Mouse (Mus musculus) stomach, embryonic 15.5 days (tissue): ENCODE data around the gene Neurog1. TPM values are rescaled to one million over a fixed set of nuclear protein-coding genes. Genes with fewer than 3 reads are reported as not detected.
A peak's percentile ranks its signal among the peaks of the same experiment; 100 is the strongest.

Experiments used
- ATAC-seq: fragments of 200-750 bp; cut with Nextera tagmentation; 2 replicates; pipeline ENCODE4 v1.8.0; 2017; ENCODE audit warnings: low read depth, moderate number of reproducible peaks, moderate TSS enrichment; ENCODE audit not compliant: insufficient read depth, low FRiP score
- H3K27ac ChIP-seq: fragments of 300-500 bp; sonication (generic); 2 replicates; pipeline ENCODE4 v1.5.1; 2015; ENCODE audit warnings: mild to moderate bottlenecking, inconsistent platforms
- H3K27me3 ChIP-seq: fragments of 300-500 bp; sonication (generic); replicated peaks from 2 replicates; pipeline ENCODE4 v1.6.1; 2015; ENCODE audit warnings: inconsistent platforms
- H3K36me3 ChIP-seq: fragments of 300-500 bp; sonication (generic); 2 replicates; pipeline ENCODE4 v1.6.1; 2015; ENCODE audit warnings: inconsistent platforms
- H3K4me1 ChIP-seq: fragments of 300-500 bp; sonication (generic); 2 replicates; pipeline ENCODE4 v1.6.1; 2015; ENCODE audit warnings: inconsistent platforms
- H3K4me2 ChIP-seq: fragments of 300-500 bp; sonication (generic); 2 replicates; pipeline ENCODE4 v1.6.1; 2015; ENCODE audit warnings: mild to moderate bottlenecking, inconsistent platforms
- H3K4me3 ChIP-seq: fragments of 300-500 bp; sonication (generic); replicated peaks from 2 replicates; pipeline ENCODE4 v1.5.1; 2015; ENCODE audit warnings: inconsistent platforms
- H3K9ac ChIP-seq: fragments of 300-500 bp; sonication (generic); 2 replicates; pipeline ENCODE4 v1.6.1; 2015; ENCODE audit warnings: inconsistent platforms
- H3K9me3 ChIP-seq: fragments of 300-500 bp; sonication (generic); 2 replicates; pipeline ENCODE4 v1.6.1; 2016; ENCODE audit warnings: inconsistent platforms
- WGBS: fragments of 180-500 bp; shearing (Covaris S2); methylation state at CpG from one replicate; pipeline ENCODE4 v1.1.7; 2015; 5-methylcytosine and 5-hydroxymethylcytosine counted together
- polyA plus RNA-seq: library from polyadenylated mRNA; unstranded; fragments of >200 nt; fragmentation: Nextera tagmentation; extraction: Ambion mirVana; gene quantifications from 2 replicates; pipeline ENCODE4 v1.2.1, GENCODE M21; 2015

Gene Neurog1
- polyA plus RNA-seq = not detected in 2 replicates

- no peak within 1 kb of the TSS for H3K9ac ChIP-seq
- WGBS = under 1% methylated on average over 64 of the region's 65 CpGs
These were observed at the start of gene Neurog1 for GRCm38 (mm10) chr13:56251924-56252619. Neurog1 (minus strand) TSS chr13:56252163.

DNA sequence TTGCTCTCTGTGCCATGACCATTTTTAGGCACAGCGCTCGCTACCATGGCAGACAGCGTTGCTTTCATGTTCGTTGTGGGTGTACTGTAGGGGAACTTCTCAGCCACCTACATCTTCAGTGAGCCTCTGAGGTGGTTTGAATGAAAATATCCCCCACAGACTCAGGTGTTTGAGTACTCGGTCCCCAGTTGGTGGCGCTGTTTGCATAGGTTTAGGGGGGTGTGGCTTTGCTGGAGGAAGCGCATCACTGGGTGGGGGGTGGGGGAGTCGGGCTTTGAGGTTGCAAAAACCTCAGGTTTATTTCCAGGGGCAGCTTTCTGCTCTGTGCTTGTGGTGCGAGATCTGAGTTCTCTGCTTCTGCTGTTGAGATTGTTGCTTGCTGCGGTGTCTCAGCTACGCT, 47.4 kb upstream of the Neurog1 start:
- H3K9ac ChIP-seq = no peak overlapping the region
- 92% methylated on average over 11 of the region's 11 CpGs for WGBS
- no peaks in the 10 kb centered on the region for H3K36me3 ChIP-seq
- no peak overlapping the region for H3K4me3 ChIP-seq
- peaks cover 5% of the 10 kb centered on the region for H3K4me1 ChIP-seq
- ATAC-seq = no peak
- no peak overlapping the region for H3K4me2 ChIP-seq
- no peaks in the 10 kb centered on the region for H3K9me3 ChIP-seq
- H3K27me3 ChIP-seq = peaks cover 47% of the 10 kb centered on the region
- no peak overlapping the region for H3K27ac ChIP-seq

More at GRCm38 (mm10) chr13:56251924-56252619, at the start of gene Neurog1:
- no peak for ATAC-seq
- peaks cover 11% of the 10 kb centered on the region; the same call in 1 of the 2 replicates for H3K4me1 ChIP-seq
- H3K36me3 ChIP-seq = no peaks in the 10 kb centered on the region
- peak within 1 kb of the TSS; percentile 59 for H3K4me2 ChIP-seq
- peak within 1 kb of the TSS; percentile 33 for H3K4me3 ChIP-seq
- peaks cover 99% of the 10 kb centered on the region for H3K27me3 ChIP-seq
- no peaks in the 10 kb centered on the region for H3K9me3 ChIP-seq
- no peak within 1 kb of the TSS for H3K27ac ChIP-seq

- no peak overlapping the region for H3K9ac ChIP-seq
- no peak for ATAC-seq
- no peak overlapping the region for H3K27ac ChIP-seq
- 11% methylated on average over 8 of the region's 8 CpGs for whole genome bisulfite sequencing
- no peaks in the 10 kb centered on the region for H3K9me3 ChIP-seq
- H3K4me2 ChIP-seq = peak overlapping the region; percentile 86
- H3K4me3 ChIP-seq = peak overlapping the region; percentile 49
- no peaks in the 10 kb centered on the region for H3K36me3 ChIP-seq
- H3K4me1 ChIP-seq = peaks cover 5% of the 10 kb centered on the region
- peaks cover 73% of the 10 kb centered on the region for H3K27me3 ChIP-seq
These were observed 44.7 kb upstream of the Neurog1 start for GRCm38 (mm10) chr13:56296659-56297020.

DNA sequence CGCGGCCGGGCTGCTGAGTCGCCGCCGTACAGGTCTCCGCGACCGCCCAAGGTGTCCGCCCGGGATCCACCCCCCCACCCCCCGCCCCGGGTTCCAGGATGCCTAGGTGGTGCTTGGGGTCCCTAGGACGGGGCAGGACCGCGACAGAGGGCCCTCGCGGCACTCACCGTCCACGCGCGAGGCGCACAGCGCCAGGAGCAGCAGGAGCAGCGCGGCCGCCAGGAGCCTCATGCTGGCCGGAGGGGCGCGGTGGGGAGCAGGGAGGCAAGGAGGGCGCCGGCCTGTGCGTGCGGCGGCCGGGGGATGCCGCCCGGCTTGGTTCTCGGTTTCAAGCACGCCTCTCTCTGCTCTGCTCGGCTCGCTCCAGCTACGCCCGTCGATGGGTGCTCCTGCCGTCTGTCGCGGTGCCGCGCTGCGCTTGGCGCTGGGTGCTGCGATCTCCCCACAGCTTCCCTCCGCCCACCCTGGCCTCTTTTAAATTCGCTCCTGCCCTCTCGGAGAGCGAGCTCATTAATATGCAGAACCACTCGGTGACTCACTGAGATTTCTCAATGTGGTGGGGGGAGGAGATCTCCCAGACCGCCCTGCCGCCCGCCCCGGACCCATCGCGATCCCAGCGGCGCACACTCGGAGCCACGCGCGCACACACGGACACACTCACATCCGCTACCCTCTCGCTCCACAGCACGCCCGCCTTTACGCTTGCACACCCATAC, 44.1 kb upstream of the Neurog1 start, which contains the start of gene Cxcl14:
TSS of gene Cxcl14 (minus strand) at position 609 of the 716 bp plus-strand sequence.
- WGBS = 2% methylated on average over 73 of the region's 76 CpGs
- no peaks in the 10 kb centered on the region for H3K36me3 ChIP-seq
- peak within 1 kb of the TSS; percentile 29 for H3K9ac ChIP-seq
- peaks cover 77% of the 10 kb centered on the region for H3K27me3 ChIP-seq
- H3K27ac ChIP-seq = no peak within 1 kb of the TSS
- peak within 1 kb of the TSS; percentile 49 for H3K4me3 ChIP-seq
- no peaks in the 10 kb centered on the region for H3K9me3 ChIP-seq
- H3K4me2 ChIP-seq = peak within 1 kb of the TSS; percentile 86
- ATAC-seq = peak; percentile 27; the same call in 1 of the 2 replicates
- H3K4me1 ChIP-seq = peaks cover 5% of the 10 kb centered on the region

- Histone ChIP-seq H3K27ac (no peak overlapping the region), H3K27me3 (peaks cover 77% of the 10 kb centered on the region), H3K9ac (peak overlapping the region; percentile 29; the same call in 1 of the 2 replicates), H3K4me1 (peaks cover 5% of the 10 kb centered on the region), H3K9me3 (no peaks in the 10 kb centered on the region), H3K4me2 (peak overlapping the region; percentile 86), H3K4me3 (peak overlapping the region; percentile 49), H3K36me3 (no peaks in the 10 kb centered on the region)
- no peak for ATAC-seq
- WGBS = 7% methylated on average over 13 of the region's 13 CpGs
These were observed 43.6 kb upstream of the Neurog1 start for GRCm38 (mm10) chr13:56295586-56295942.

- 20% methylated on average over 10 of the region's 10 CpGs for WGBS
- no peak overlapping the region for H3K27ac ChIP-seq
- no peak overlapping the region for H3K9ac ChIP-seq
- no peaks in the 10 kb centered on the region for H3K36me3 ChIP-seq
- H3K4me2 ChIP-seq = peak overlapping the region; percentile 86; the same call in 1 of the 2 replicates
- H3K4me1 ChIP-seq = peaks cover 5% of the 10 kb centered on the region
- H3K27me3 ChIP-seq = peaks cover 77% of the 10 kb centered on the region
- no peaks in the 10 kb centered on the region for H3K9me3 ChIP-seq
- no peak overlapping the region for H3K4me3 ChIP-seq
- no peak for ATAC-seq
These were observed 42.9 kb upstream of the Neurog1 start for GRCm38 (mm10) chr13:56294908-56295307.

DNA sequence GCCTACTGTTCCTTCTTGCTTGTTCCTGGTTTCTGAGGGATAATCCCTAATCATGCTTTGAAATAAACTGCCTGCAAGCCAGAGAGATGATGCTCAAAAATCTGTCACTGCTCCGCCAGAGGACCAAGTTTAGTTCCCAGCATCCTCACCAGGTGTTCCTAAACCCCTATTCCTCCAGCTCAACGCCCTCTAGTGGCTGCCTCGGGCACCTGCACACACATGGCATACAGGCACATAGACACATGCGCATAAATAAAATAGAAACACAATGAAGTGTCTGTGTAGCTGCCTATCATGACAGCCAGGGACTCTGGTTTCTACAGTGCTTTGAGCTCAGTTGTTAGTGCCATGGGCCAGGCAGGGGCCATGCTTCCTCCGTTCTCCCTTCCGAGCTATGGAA, 38.0 kb upstream of the Neurog1 start:
- Histone ChIP-seq H3K9me3 (no peaks in the 10 kb centered on the region), H3K9ac (no peak overlapping the region), H3K27ac (no peak overlapping the region), H3K4me3 (no peak overlapping the region), H3K36me3 (no peaks in the 10 kb centered on the region), H3K27me3 (peaks cover 37% of the 10 kb centered on the region), H3K4me2 (no peak overlapping the region), H3K4me1 (0 out of 2 replicates have a peak, but pooled peaks cover 2% of the 10 kb centered on the region)
- 80% methylated on average over 6 of the region's 6 CpGs for WGBS
- no peak for ATAC-seq

GRCm38 (mm10) chr13:56289261-56289660, 37.3 kb upstream of the Neurog1 start:
- 55% methylated on average over 11 of the region's 11 CpGs for WGBS
- Histone ChIP-seq H3K9ac (no peak overlapping the region), H3K36me3 (no peaks in the 10 kb centered on the region), H3K9me3 (no peaks in the 10 kb centered on the region), H3K27me3 (peaks cover 30% of the 10 kb centered on the region), H3K27ac (no peak overlapping the region), H3K4me3 (no peak overlapping the region), H3K4me2 (no peak overlapping the region), H3K4me1 (0 out of 2 replicates have a peak, but pooled peaks cover 2% of the 10 kb centered on the region)
- no peak for ATAC-seq

- Histone ChIP-seq H3K27ac (no peak overlapping the region), H3K4me1 (0 out of 2 replicates have a peak, but pooled peaks cover 2% of the 10 kb centered on the region), H3K27me3 (peaks cover 23% of the 10 kb centered on the region), H3K9me3 (no peaks in the 10 kb centered on the region), H3K9ac (no peak overlapping the region), H3K4me3 (no peak overlapping the region), H3K4me2 (no peak overlapping the region), H3K36me3 (no peaks in the 10 kb centered on the region)
- no peak for ATAC-seq
- 39% methylated on average over 4 of the region's 4 CpGs for WGBS
These were observed 36.6 kb upstream of the Neurog1 start for GRCm38 (mm10) chr13:56288601-56289000.

- Histone ChIP-seq H3K27me3 (peaks cover 8% of the 10 kb centered on the region; the same call in 1 of the 2 replicates), H3K9me3 (no peaks in the 10 kb centered on the region), H3K9ac (no peak overlapping the region), H3K27ac (no peak overlapping the region), H3K4me2 (no peak overlapping the region), H3K4me3 (no peak overlapping the region), H3K36me3 (no peaks in the 10 kb centered on the region), H3K4me1 (0 out of 2 replicates have a peak, but pooled peaks cover 2% of the 10 kb centered on the region)
- no peak for ATAC-seq
- 85% methylated on average over 9 of the region's 9 CpGs for WGBS
These were observed 35.1 kb upstream of the Neurog1 start for GRCm38 (mm10) chr13:56287091-56287490.

GRCm38 (mm10) chr13:56283321-56283720, 31.4 kb upstream of the Neurog1 start:
- Histone ChIP-seq H3K4me2 (no peak overlapping the region), H3K9ac (no peak overlapping the region), H3K4me1 (no peaks in the 10 kb centered on the region), H3K27me3 (no peaks in the 10 kb centered on the region), H3K36me3 (no peaks in the 10 kb centered on the region), H3K27ac (no peak overlapping the region), H3K9me3 (no peaks in the 10 kb centered on the region), H3K4me3 (no peak overlapping the region)
- 85% methylated on average over 13 of the region's 13 CpGs for WGBS
- ATAC-seq = no peak

GRCm38 (mm10) chr13:56280356-56280755, 28.4 kb upstream of the Neurog1 start:
- no peak overlapping the region for H3K9ac ChIP-seq
- H3K4me2 ChIP-seq = no peak overlapping the region
- H3K27me3 ChIP-seq = no peaks in the 10 kb centered on the region
- no peak overlapping the region for H3K27ac ChIP-seq
- H3K9me3 ChIP-seq = no peaks in the 10 kb centered on the region
- H3K4me1 ChIP-seq = no peaks in the 10 kb centered on the region
- WGBS = 78% methylated on average over 6 of the region's 6 CpGs
- H3K4me3 ChIP-seq = no peak overlapping the region
- ATAC-seq = no peak
- H3K36me3 ChIP-seq = no peaks in the 10 kb centered on the region
